Mouse (Mus musculus): ENCODE results near the gene Ifnar2. TPM values are rescaled to one million over a fixed set of nuclear protein-coding genes. Genes with fewer than 3 reads are reported as not detected.

The Ifnar2 gene
- polyA plus RNA-seq, 1 experiment, result 4.7 TPM

DNA sequence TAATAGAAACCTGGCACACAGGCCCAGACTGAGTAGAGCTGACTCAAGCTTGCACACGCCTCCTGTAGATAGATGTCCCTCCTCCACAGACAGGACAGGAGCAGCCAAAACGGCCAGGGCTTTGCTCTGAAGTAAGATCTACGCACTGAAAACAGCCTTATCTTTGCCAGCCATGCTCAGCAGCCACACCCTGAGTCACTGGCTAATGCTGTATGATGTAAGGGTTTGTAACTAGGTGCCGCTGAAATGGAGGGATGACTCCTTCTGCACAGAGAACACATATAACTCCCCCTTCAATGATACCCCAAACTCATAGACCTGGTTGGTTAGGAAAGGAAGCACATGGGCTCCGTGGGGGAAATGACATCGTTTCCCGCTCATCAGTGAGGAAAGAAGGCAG lies 19.8 kb upstream of the Ifnar2 start:
- peaks cover 2% of the 10 kb centered on the region; the same call in 1 of the 2 replicates for H3K4me1 ChIP-seq (ENCODE audit: control insufficient read depth, insufficient read depth, low read length)
- H3K27ac ChIP-seq (ENCODE audit: control insufficient read depth, insufficient read depth, low read depth, low read length), result no peak overlapping the region
- H3K4me3 ChIP-seq (ENCODE audit: control insufficient read depth, low read depth, low read length), result no peak overlapping the region
- no peaks in the 10 kb centered on the region for H3K36me3 ChIP-seq (ENCODE audit: control insufficient read depth, insufficient read depth, low read length)
- no peaks in the 10 kb centered on the region for H3K27me3 ChIP-seq (ENCODE audit: control insufficient read depth, insufficient read depth, low read length)
- TF ChIP-seq CTCF (IDR thresholded peaks at IDR 0.05; ENCODE audit: control insufficient read depth, insufficient read depth, insufficient replicate concordance, low read depth, low read length) (no peak), POLR2A (IDR thresholded peaks at IDR 0.05; ENCODE audit: control insufficient read depth, low read depth, low read length) (no peak)

DNA sequence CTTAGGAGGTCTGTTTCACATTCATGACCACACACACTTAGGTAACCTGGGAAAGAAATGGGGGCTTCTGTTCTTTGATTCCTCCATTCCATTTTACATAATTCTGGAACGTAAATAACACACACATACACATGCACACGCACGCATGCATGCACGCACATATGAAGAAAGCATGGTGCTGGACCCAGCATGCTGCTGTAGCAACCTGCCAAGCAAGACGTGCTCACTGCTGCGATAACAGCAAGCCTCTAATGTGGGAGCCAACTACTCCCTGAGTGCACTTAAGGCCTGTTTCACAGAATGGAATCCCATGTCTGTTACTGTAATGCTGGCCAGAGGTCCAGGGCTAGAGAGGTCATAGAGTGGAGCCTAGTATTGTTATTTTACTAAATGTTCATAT lies 19.4 kb upstream of the Ifnar2 start:
- Histone ChIP-seq H3K36me3 (ENCODE audit: control insufficient read depth, insufficient read depth, low read length) (no peaks in the 10 kb centered on the region), H3K4me3 (ENCODE audit: control insufficient read depth, low read depth, low read length) (no peak overlapping the region), H3K27me3 (ENCODE audit: control insufficient read depth, insufficient read depth, low read length) (no peaks in the 10 kb centered on the region), H3K27ac (ENCODE audit: control insufficient read depth, insufficient read depth, low read depth, low read length) (no peak overlapping the region), H3K4me1 (ENCODE audit: control insufficient read depth, insufficient read depth, low read length) (peaks cover 2% of the 10 kb centered on the region; the same call in 1 of the 2 replicates)
- no peak for TF ChIP-seq POLR2A (IDR thresholded peaks at IDR 0.05; ENCODE audit: control insufficient read depth, low read depth, low read length)
- TF ChIP-seq CTCF (IDR thresholded peaks at IDR 0.05; ENCODE audit: control insufficient read depth, insufficient read depth, insufficient replicate concordance, low read depth, low read length), result no peak

DNA sequence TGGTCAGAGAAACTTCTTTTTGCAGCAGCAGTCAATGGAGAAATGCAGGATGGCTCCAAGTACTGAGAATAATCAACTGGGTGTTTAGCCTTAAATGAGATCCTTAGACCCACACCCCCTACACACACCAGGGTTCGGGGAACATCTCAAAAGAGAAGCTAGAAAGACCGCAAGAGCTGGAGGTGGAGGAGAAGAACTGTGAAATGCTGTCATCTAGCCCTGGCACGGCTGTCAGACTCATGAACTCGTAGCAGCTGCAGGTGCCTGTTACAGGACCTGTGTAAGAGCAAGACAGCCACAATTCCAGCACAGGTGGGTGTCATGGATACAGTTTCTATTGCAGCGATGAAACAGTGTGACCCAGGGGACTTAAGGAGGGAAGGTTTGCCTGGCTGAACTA lies 18.9 kb upstream of the Ifnar2 start:
- Histone ChIP-seq H3K36me3 (ENCODE audit: control insufficient read depth, insufficient read depth, low read length) (no peaks in the 10 kb centered on the region), H3K4me3 (ENCODE audit: control insufficient read depth, low read depth, low read length) (no peak overlapping the region), H3K27ac (ENCODE audit: control insufficient read depth, insufficient read depth, low read depth, low read length) (no peak overlapping the region), H3K4me1 (ENCODE audit: control insufficient read depth, insufficient read depth, low read length) (peaks cover 3% of the 10 kb centered on the region; the same call in 1 of the 2 replicates), H3K27me3 (ENCODE audit: control insufficient read depth, insufficient read depth, low read length) (no peaks in the 10 kb centered on the region)
- TF ChIP-seq CTCF (IDR thresholded peaks at IDR 0.05; ENCODE audit: control insufficient read depth, insufficient read depth, insufficient replicate concordance, low read depth, low read length) (no peak), POLR2A (IDR thresholded peaks at IDR 0.05; ENCODE audit: control insufficient read depth, low read depth, low read length) (no peak)

DNA sequence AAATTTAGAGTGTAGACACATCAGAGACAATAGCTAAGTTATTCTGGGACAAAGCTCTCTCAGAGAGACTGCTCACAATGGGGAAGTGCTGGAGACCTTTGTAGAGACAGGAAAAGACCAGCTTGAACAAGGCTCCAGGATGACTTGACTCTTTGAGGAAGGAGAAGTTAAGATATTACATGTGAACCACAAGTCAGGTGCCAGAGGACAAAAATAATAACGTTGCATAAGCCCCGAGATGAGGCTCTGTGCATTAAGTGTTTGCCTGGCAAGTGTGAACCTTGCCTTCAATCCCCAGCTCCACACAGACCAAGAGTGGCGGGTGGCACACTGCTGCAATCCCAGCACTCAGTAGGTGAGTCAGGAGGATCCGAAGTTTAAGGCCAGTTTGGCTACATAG lies 18.0 kb upstream of the Ifnar2 start:
- H3K36me3 ChIP-seq (ENCODE audit: control insufficient read depth, insufficient read depth, low read length), result no peaks in the 10 kb centered on the region
- TF ChIP-seq CTCF (IDR thresholded peaks at IDR 0.05; ENCODE audit: control insufficient read depth, insufficient read depth, insufficient replicate concordance, low read depth, low read length) (no peak), POLR2A (IDR thresholded peaks at IDR 0.05; ENCODE audit: control insufficient read depth, low read depth, low read length) (no peak)
- H3K4me1 ChIP-seq (ENCODE audit: control insufficient read depth, insufficient read depth, low read length), result peaks cover 5% of the 10 kb centered on the region
- H3K4me3 ChIP-seq (ENCODE audit: control insufficient read depth, low read depth, low read length), result no peak overlapping the region
- H3K27me3 ChIP-seq (ENCODE audit: control insufficient read depth, insufficient read depth, low read length), result no peaks in the 10 kb centered on the region
- H3K27ac ChIP-seq (ENCODE audit: control insufficient read depth, insufficient read depth, low read depth, low read length), result no peak overlapping the region

DNA sequence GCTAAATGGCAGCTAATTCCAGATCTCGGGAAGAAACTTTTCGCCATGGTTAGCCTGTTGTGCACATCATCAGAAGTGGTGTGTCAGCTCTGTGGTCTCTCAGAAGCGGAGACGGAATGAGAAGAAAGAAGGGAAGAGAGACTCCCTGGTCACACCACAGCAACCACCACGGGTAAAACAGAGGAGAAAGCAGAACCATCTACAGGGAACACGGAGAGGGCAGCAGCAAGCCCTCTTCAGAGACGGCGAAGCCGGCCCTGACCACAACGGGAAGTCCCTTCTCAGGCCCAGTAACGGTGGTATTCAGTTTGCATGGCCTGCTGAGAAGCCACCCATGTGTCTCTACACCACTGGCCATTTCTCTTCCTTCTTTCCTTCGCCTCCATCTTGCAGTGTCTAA lies 17.4 kb upstream of the Ifnar2 start:
- TF ChIP-seq POLR2A (IDR thresholded peaks at IDR 0.05; ENCODE audit: control insufficient read depth, low read depth, low read length) (no peak), CTCF (IDR thresholded peaks at IDR 0.05; ENCODE audit: control insufficient read depth, insufficient read depth, insufficient replicate concordance, low read depth, low read length) (no peak)
- peaks cover 5% of the 10 kb centered on the region for H3K4me1 ChIP-seq (ENCODE audit: control insufficient read depth, insufficient read depth, low read length)
- H3K27me3 ChIP-seq (ENCODE audit: control insufficient read depth, insufficient read depth, low read length), result no peaks in the 10 kb centered on the region
- H3K27ac ChIP-seq (ENCODE audit: control insufficient read depth, insufficient read depth, low read depth, low read length), result no peak overlapping the region
- no peaks in the 10 kb centered on the region for H3K36me3 ChIP-seq (ENCODE audit: control insufficient read depth, insufficient read depth, low read length)
- H3K4me3 ChIP-seq (ENCODE audit: control insufficient read depth, low read depth, low read length), result no peak overlapping the region

DNA sequence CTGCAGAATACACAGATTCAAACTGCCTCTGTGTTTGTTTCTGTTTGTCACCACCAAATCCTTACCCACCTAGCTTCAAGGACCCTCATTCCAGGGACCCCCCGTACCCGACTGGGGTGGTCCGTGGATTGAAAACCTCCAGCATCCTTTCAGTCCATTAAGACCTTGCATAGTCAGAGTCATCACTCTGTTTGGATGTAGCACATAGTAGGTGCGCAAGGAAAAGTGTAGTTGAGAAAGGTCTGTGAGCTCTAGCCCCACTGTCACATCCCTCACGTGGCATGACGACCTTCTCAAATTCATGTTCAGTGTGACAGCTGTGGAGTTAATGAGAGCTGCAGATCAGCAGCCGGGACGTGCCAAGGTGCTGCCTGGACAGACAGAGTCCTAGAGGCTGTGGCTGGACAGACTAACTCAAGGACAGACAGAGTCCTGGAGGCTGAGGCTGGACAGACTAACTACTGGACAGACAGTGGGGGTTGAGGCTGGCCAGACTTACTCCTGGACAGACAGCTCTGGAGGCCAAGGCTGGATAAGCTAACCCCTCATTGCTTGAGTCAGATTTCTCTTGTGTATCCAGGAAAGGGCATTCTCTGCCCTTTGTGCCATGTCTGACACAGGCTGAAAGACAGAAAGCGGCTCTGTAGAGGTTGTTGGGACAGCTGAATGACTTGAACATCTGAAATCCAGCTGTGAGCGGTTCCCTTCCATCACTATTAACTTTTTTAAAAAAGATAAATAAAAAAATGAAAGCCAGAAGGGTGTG lies 15.6 kb upstream of the Ifnar2 start:
- Histone ChIP-seq H3K36me3 (ENCODE audit: control insufficient read depth, insufficient read depth, low read length) (no peaks in the 10 kb centered on the region), H3K4me3 (ENCODE audit: control insufficient read depth, low read depth, low read length) (no peak overlapping the region), H3K4me1 (ENCODE audit: control insufficient read depth, insufficient read depth, low read length) (peaks cover 5% of the 10 kb centered on the region), H3K27ac (ENCODE audit: control insufficient read depth, insufficient read depth, low read depth, low read length) (no peak overlapping the region), H3K27me3 (ENCODE audit: control insufficient read depth, insufficient read depth, low read length) (no peaks in the 10 kb centered on the region)
- TF ChIP-seq CTCF (IDR thresholded peaks at IDR 0.05; ENCODE audit: control insufficient read depth, insufficient read depth, insufficient replicate concordance, low read depth, low read length) (no peak), POLR2A (IDR thresholded peaks at IDR 0.05; ENCODE audit: control insufficient read depth, low read depth, low read length) (no peak)

DNA sequence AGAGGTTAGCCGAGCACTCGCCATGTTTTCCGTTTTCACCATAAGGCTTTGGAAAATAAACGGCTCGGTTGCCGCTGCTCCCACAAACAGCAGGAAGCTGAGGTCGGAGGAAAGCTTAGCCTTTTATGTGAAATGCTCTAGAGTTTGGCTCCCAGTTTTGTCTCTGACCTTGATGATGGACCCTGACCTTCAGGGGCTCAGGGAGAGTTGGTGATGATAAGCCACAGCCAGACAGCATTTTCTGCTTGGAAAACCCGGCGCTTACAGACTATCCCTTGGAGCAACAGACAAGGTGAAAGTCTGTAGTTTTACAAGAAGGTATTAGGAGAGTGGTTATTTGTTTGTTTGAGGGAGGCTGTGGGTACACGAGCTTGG lies 15.1 kb upstream of the Ifnar2 start:
- TF ChIP-seq CTCF (IDR thresholded peaks at IDR 0.05; ENCODE audit: control insufficient read depth, insufficient read depth, insufficient replicate concordance, low read depth, low read length) (no peak), POLR2A (IDR thresholded peaks at IDR 0.05; ENCODE audit: control insufficient read depth, low read depth, low read length) (no peak)

More for the DNA sequence above, 15.1 kb upstream of the Ifnar2 start:
- Histone ChIP-seq H3K4me3 (ENCODE audit: control insufficient read depth, low read depth, low read length) (no peak overlapping the region), H3K4me1 (ENCODE audit: control insufficient read depth, insufficient read depth, low read length) (peaks cover 3% of the 10 kb centered on the region), H3K27ac (ENCODE audit: control insufficient read depth, insufficient read depth, low read depth, low read length) (no peak overlapping the region), H3K27me3 (ENCODE audit: control insufficient read depth, insufficient read depth, low read length) (no peaks in the 10 kb centered on the region), H3K36me3 (ENCODE audit: control insufficient read depth, insufficient read depth, low read length) (no peaks in the 10 kb centered on the region)

Data from testis, adult 2 months (tissue).